Mouse (Mus musculus) neural tube, embryonic 13.5 days (tissue): ENCODE results near the gene Fam189a2. TPM values are rescaled to one million over a fixed set of nuclear protein-coding genes. Genes with fewer than 3 reads are reported as not detected.

Experiments used
- ATAC-seq: fragments of 200-750 bp; cut with Nextera tagmentation; 2 replicates; pipeline ENCODE4 v1.8.0; 2017; ENCODE audit warnings: low read depth, mild to moderate bottlenecking, moderate TSS enrichment, moderate library complexity
- H3K27ac ChIP-seq: fragments of 300-500 bp; sonication (generic); replicated peaks from 2 replicates; pipeline ENCODE4 v1.5.1; 2015; ENCODE audit warnings: moderate library complexity, mild to moderate bottlenecking, inconsistent platforms
- H3K27me3 ChIP-seq: fragments of 300-500 bp; sonication (generic); 2 replicates; pipeline ENCODE4 v1.6.1; 2015; ENCODE audit warnings: mild to moderate bottlenecking, inconsistent platforms
- H3K36me3 ChIP-seq: fragments of 300-500 bp; sonication (generic); 2 replicates; pipeline ENCODE4 v1.6.1; 2015; ENCODE audit warnings: mild to moderate bottlenecking, inconsistent platforms
- H3K4me1 ChIP-seq: fragments of 300-500 bp; sonication (generic); replicated peaks from 2 replicates; pipeline ENCODE4 v1.6.1; 2015; ENCODE audit warnings: inconsistent platforms
- H3K4me2 ChIP-seq: fragments of 300-500 bp; sonication (generic); 2 replicates; pipeline ENCODE4 v1.6.1; 2015; ENCODE audit warnings: inconsistent platforms, mild to moderate bottlenecking, moderate library complexity
- H3K4me3 ChIP-seq: fragments of 300-500 bp; sonication (generic); 2 replicates; pipeline ENCODE4 v1.5.1; 2015; ENCODE audit warnings: mild to moderate bottlenecking, inconsistent platforms
- H3K9ac ChIP-seq: fragments of 300-500 bp; sonication (generic); 2 replicates; pipeline ENCODE4 v1.6.1; 2015; ENCODE audit warnings: moderate library complexity, mild to moderate bottlenecking, inconsistent platforms
- H3K9me3 ChIP-seq: fragments of 300-500 bp; sonication (generic); 2 replicates; pipeline ENCODE4 v1.6.1; 2016; ENCODE audit warnings: inconsistent platforms
- WGBS: fragments of 180-500 bp; shearing (Covaris S2); methylation state at CpG from one replicate; pipeline ENCODE4 v1.1.7; 2015; 5-methylcytosine and 5-hydroxymethylcytosine counted together
- polyA plus RNA-seq: library from polyadenylated mRNA; unstranded; fragments of >200 nt; fragmentation: Nextera tagmentation; extraction: Ambion mirVana; gene quantifications from 2 replicates; pipeline ENCODE4 v1.2.1, GENCODE M21; 2015

Fam189a2 gene
- polyA plus RNA-seq, 1 experiment from 2014 or later = 2.4 TPM

DNA sequence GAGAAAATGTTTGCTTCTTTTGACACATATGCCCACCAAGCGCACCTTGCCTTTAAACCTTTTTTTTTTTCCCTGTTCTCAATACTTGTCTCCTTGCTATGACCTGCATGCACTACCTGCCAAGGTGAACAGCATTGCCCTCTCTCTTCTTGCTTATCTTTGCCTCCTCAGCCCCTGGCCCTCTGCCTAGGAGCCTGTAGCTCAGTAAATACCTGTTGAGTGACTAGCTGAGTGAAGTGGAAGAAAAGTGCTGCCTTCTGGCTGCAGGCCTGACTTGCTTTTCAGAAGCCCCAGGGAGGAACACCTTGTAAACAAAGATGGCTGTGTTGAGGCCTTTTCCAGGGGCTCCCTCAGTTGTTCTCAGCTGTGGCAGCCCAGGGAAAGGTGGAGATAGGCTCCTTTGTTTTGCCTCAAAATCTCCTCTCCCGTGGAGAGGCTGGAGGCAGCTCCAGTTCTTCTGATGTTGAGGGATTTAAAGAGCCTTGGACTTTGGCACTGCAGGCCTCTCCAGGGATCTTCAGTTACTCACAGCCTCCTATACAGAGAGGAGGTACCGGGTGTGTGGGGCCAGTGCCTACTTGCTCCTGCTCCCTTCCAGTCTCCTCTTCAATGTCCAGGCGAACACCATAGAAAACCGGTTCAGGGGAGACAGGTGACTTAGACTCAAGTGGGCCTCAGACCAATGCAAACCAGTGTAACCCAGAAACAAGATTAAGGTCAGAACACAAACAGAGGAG lies 62.5 kb downstream of the Fam189a2 start:
- Histone ChIP-seq H3K9ac (no peak overlapping the region), H3K27ac (no peak overlapping the region), H3K4me1 (peaks cover 4% of the 10 kb centered on the region), H3K4me3 (no peak overlapping the region), H3K4me2 (no peak overlapping the region), H3K27me3 (no peaks in the 10 kb centered on the region), H3K9me3 (no peaks in the 10 kb centered on the region), H3K36me3 (no peaks in the 10 kb centered on the region)
- WGBS = 68% methylated on average over 5 of the region's 5 CpGs
- ATAC-seq = no peak

GRCm38 (mm10) chr19:23967156-23967555 lies 63.7 kb downstream of the Fam189a2 start:
- Histone ChIP-seq H3K27ac (no peak overlapping the region), H3K4me1 (no peaks in the 10 kb centered on the region)
- 78% methylated on average over 2 of the region's 2 CpGs for WGBS

DNA sequence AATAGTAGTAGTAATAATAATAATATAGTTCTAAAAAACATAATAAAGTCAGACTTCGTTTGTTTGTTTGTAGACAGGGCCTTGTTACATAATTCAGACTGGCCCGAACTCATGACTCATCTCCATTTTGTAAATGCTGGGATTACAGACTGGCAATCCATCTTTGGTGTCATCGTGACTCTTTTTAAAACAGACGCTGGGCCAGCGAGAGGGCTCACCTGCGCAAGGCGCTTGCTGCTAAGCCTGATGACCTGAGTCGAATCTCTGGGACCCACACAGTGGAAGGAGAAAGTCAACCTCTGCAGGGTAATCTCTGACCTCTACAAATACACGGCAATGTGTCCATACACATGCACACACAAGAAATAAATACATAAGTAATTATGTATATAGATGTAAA lies 64.4 kb downstream of the Fam189a2 start:
- Histone ChIP-seq H3K27me3 (no peaks in the 10 kb centered on the region), H3K36me3 (no peaks in the 10 kb centered on the region), H3K9me3 (no peaks in the 10 kb centered on the region; the same call in 1 of the 2 replicates), H3K4me1 (peaks cover under 1% of the 10 kb centered on the region; the same call in 1 of the 2 replicates), H3K9ac (no peak overlapping the region), H3K4me2 (no peak overlapping the region), H3K27ac (no peak overlapping the region), H3K4me3 (no peak overlapping the region)
- 90% methylated on average over 9 of the region's 9 CpGs for WGBS
- no peak for ATAC-seq

More at GRCm38 (mm10) chr19:23967156-23967555, 63.7 kb downstream of the Fam189a2 start:
- no peaks in the 10 kb centered on the region for H3K27me3 ChIP-seq
- no peak for ATAC-seq
- H3K36me3 ChIP-seq = no peaks in the 10 kb centered on the region
- H3K9ac ChIP-seq = no peak overlapping the region
- H3K9me3 ChIP-seq = no peaks in the 10 kb centered on the region; the same call in 1 of the 2 replicates
- no peak overlapping the region for H3K4me2 ChIP-seq
- H3K4me3 ChIP-seq = no peak overlapping the region

DNA sequence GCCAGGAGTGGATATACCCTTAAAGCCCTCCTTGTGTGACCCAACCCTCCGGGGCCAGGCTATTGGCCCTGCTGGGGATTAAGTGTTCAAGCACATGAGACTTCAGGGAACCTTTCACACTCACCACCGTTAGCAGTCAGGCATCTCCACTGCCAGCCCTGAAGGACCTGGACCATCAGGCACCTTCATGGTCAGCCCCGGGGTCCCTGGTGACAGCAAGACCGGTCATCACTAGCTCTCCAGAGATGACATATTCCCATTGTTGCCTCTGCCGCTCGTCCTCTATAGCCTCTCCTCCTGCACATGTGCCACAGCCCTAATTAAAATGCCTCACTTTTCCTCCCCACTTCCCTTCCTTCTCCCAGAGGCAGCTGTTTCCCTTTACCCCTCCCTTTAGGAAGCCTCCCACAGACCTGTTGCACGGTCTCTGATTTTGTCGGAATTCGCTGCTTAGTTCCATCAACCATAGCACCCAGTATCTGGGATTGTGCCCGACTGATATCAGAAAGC lies 66.4 kb downstream of the Fam189a2 start:
- Histone ChIP-seq H3K9ac (no peak overlapping the region), H3K4me3 (no peak overlapping the region), H3K4me1 (peaks cover 18% of the 10 kb centered on the region), H3K27ac (no peak overlapping the region), H3K27me3 (no peaks in the 10 kb centered on the region), H3K4me2 (no peak overlapping the region), H3K9me3 (no peaks in the 10 kb centered on the region; the same call in 1 of the 2 replicates), H3K36me3 (no peaks in the 10 kb centered on the region)
- no peak for ATAC-seq
- 64% methylated on average over 10 of the region's 10 CpGs for WGBS

GRCm38 (mm10) chr19:23961516-23961915 lies 69.3 kb downstream of the Fam189a2 start:
- H3K4me3 ChIP-seq = no peak overlapping the region
- H3K27ac ChIP-seq = no peak overlapping the region
- ATAC-seq = peak; percentile 75
- 2% methylated on average over 8 of the region's 8 CpGs for WGBS
- no peaks in the 10 kb centered on the region for H3K36me3 ChIP-seq
- no peak overlapping the region for H3K9ac ChIP-seq
- H3K27me3 ChIP-seq = no peaks in the 10 kb centered on the region
- H3K9me3 ChIP-seq = no peaks in the 10 kb centered on the region; the same call in 1 of the 2 replicates
- no peak overlapping the region for H3K4me2 ChIP-seq
- peaks cover 26% of the 10 kb centered on the region for H3K4me1 ChIP-seq

DNA sequence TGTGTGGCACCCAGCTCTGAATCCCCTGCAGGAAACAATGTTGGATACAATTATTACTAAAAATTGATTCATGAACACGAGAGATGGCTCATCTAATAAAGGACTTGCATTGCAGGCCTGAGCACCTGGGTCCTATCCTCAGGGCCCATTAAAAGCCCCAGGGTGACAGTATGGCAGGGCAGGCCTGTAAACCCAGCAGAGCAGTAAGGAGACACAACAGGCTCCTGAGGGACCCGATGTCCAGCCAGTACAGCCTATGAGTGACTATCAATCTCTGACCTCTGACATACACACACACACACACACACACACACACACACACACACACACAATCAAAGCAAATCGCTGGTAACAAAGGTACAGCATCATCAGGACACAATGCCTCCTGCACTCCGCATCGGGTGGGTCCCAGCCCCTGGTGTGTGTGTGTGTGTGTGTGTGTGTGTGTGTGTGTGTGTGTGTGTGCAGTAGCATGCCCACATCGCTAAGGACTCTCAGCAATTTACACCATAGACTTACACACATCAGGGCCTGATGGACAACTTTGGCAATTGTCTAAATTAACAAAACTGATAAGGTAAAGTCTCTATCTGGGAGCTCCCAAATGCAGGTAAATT lies 69.9 kb downstream of the Fam189a2 start:
- peaks cover 26% of the 10 kb centered on the region for H3K4me1 ChIP-seq
- no peaks in the 10 kb centered on the region for H3K36me3 ChIP-seq
- no peak overlapping the region for H3K4me2 ChIP-seq
- H3K9ac ChIP-seq = no peak overlapping the region
- no peaks in the 10 kb centered on the region for H3K27me3 ChIP-seq
- 64% methylated on average over 6 of the region's 6 CpGs for WGBS
- ATAC-seq = peak; percentile 42
- H3K9me3 ChIP-seq = no peaks in the 10 kb centered on the region; the same call in 1 of the 2 replicates
- peak overlapping the region; percentile 57 for H3K27ac ChIP-seq
- H3K4me3 ChIP-seq = no peak overlapping the region

GRCm38 (mm10) chr19:23960275-23960674 lies 70.5 kb downstream of the Fam189a2 start:
- Histone ChIP-seq H3K27ac (peak overlapping the region; percentile 57), H3K4me3 (no peak overlapping the region), H3K9me3 (no peaks in the 10 kb centered on the region; the same call in 1 of the 2 replicates), H3K36me3 (no peaks in the 10 kb centered on the region), H3K4me2 (no peak overlapping the region), H3K9ac (no peak overlapping the region), H3K27me3 (no peaks in the 10 kb centered on the region), H3K4me1 (peaks cover 26% of the 10 kb centered on the region)
- ATAC-seq = peak; percentile 62
- 37% methylated on average over 2 of the region's 3 CpGs for WGBS

DNA sequence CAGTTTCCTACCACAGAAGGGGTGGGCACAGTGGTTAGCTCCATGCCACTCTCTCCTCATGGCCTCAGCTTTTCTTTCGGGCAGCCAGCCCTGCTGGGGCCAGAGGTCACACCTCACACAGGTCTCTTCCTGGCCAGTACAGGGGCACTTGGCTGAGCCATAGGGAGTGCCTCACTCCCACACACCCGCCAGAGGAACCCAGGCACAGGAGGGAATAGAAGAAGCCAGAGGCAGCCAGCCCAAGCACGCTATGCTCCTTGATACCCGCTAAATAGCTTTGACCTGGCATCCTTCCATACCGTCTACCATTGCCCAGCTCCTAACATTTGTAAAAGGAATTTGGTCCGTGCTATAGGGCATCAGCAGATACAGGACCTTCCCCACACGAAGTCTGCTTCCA lies 70.9 kb downstream of the Fam189a2 start:
- Histone ChIP-seq H3K9ac (0 out of 2 replicates have a peak overlapping the region, but pooled peaks have one; percentile 6), H3K4me1 (peaks cover 26% of the 10 kb centered on the region), H3K4me2 (no peak overlapping the region), H3K27ac (peak overlapping the region; percentile 57), H3K27me3 (no peaks in the 10 kb centered on the region), H3K36me3 (no peaks in the 10 kb centered on the region), H3K4me3 (no peak overlapping the region), H3K9me3 (no peaks in the 10 kb centered on the region; the same call in 1 of the 2 replicates)
- ATAC-seq = peak; percentile 36
- WGBS = 47% methylated on average over 7 of the region's 7 CpGs

DNA sequence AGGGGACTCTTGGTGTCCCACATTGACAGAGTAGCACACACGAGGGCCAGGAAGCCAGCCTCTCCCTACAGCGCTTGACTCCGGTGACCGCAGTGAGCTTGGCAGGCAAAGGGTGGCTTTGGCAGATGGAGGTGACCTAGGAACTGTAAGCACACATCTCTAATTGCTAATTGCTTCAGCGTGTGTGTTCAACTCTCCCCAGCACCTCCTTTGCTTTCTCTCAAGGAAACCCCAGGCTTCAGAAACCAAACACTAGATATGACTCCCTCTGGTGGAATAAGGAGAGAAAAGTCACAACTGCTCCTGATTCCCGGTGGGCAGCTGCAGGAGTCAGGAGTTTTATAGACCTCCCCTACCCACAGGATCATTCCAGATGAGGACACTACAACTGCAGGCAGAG lies 71.9 kb downstream of the Fam189a2 start:
- no peaks in the 10 kb centered on the region; the same call in 1 of the 2 replicates for H3K9me3 ChIP-seq
- WGBS = 40% methylated on average over 6 of the region's 6 CpGs
- no peaks in the 10 kb centered on the region for H3K27me3 ChIP-seq
- H3K4me3 ChIP-seq = no peak overlapping the region
- no peak overlapping the region for H3K4me2 ChIP-seq
- H3K27ac ChIP-seq = no peak overlapping the region
- no peak overlapping the region for H3K9ac ChIP-seq
- ATAC-seq = no peak
- no peaks in the 10 kb centered on the region for H3K36me3 ChIP-seq
- peaks cover 26% of the 10 kb centered on the region for H3K4me1 ChIP-seq

GRCm38 (mm10) chr19:23957563-23957962 lies 73.3 kb downstream of the Fam189a2 start:
- H3K27ac ChIP-seq = no peak overlapping the region
- no peaks in the 10 kb centered on the region for H3K9me3 ChIP-seq
- no peak overlapping the region for H3K4me3 ChIP-seq
- peaks cover 26% of the 10 kb centered on the region for H3K4me1 ChIP-seq
- no peak overlapping the region for H3K4me2 ChIP-seq
- no peaks in the 10 kb centered on the region for H3K27me3 ChIP-seq
- no peaks in the 10 kb centered on the region for H3K36me3 ChIP-seq
- H3K9ac ChIP-seq = no peak overlapping the region
- 78% methylated on average over 7 of the region's 7 CpGs for WGBS
- ATAC-seq = no peak

DNA sequence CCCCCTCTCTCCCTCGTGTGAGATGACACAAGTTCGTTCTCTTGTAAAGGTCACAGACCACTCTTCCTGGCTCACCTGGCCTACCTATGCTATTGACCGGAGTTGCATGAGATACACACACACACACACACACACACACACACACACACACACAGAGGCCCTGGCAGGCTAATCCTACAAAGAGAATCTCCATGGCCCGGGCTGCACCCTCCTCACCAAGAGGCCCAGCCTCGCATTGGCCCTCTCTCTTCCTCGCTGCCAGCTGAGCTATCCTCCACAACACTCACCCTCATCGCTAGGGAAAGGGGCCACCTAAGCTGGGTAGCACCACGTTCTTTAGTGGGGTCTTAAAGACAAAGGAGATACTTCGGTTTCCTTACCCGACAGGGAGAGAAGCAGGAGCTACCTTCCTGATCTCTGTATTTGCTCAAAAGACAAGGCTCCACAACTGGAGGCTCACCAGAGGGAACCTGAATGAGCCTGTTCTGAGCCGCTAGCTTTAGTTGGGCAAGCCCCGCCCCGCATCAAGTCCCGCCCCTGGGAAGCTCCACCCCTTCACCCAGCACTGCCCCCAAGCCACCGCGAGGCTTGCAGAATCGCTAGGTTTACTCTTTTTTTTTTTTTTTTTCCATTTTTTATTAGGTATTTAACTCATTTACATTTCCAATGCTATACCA lies 74.4 kb downstream of the Fam189a2 start:
- Histone ChIP-seq H3K4me3 (no peak overlapping the region), H3K27ac (no peak overlapping the region), H3K9ac (no peak overlapping the region), H3K4me2 (no peak overlapping the region), H3K4me1 (peaks cover 26% of the 10 kb centered on the region), H3K27me3 (no peaks in the 10 kb centered on the region), H3K36me3 (no peaks in the 10 kb centered on the region), H3K9me3 (no peaks in the 10 kb centered on the region)
- no peak for ATAC-seq
- 73% methylated on average over 17 of the region's 17 CpGs for WGBS

DNA sequence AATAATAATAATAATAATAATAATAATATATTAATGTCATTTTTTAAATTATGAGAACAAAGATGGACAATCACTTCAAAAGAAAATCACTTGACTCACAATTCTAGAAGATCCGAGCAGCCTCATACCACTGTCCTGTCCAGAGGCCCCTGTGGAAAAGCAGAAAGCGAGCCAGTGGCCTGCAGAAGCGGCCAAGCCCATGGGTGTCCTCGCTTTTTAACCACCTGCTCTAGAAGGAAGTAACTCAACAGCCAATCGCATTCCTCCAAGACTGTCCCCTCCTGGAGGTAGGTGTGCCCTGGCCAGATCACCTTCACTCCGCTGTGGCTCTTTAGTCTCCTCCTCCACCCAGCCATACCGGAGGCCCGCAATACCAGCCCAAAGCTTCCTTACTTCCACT lies 75.4 kb downstream of the Fam189a2 start:
- Histone ChIP-seq H3K27ac (no peak overlapping the region), H3K4me1 (peaks cover 17% of the 10 kb centered on the region), H3K27me3 (no peaks in the 10 kb centered on the region), H3K9ac (no peak overlapping the region), H3K4me2 (no peak overlapping the region), H3K4me3 (no peak overlapping the region), H3K9me3 (peaks cover 3% of the 10 kb centered on the region; the same call in 1 of the 2 replicates), H3K36me3 (no peaks in the 10 kb centered on the region)
- no peak for ATAC-seq
- 96% methylated on average over 8 of the region's 8 CpGs for WGBS
